Mouse (Mus musculus) C2C12 (cell line): Measurements from ENCODE around the gene Samm50. TPM values are rescaled to one million over a fixed set of nuclear protein-coding genes. Genes with fewer than 3 reads are reported as not detected.
A peak's percentile ranks its signal among the peaks of the same experiment; 100 is the strongest.

Experiments
- H3K27me3 ChIP-seq: one replicate; pipeline ENCODE4 v1.6.1; 2011; ENCODE audit not compliant: control insufficient read depth, insufficient read depth, insufficient read length
- H3K36me3 ChIP-seq: one replicate; pipeline ENCODE4 v1.6.1; 2011; ENCODE audit not compliant: control insufficient read depth, insufficient read depth
- H3K4me3 ChIP-seq: one replicate; pipeline ENCODE4 v1.5.1; 2011; ENCODE audit warnings: mild to moderate bottlenecking, control low read depth; ENCODE audit not compliant: poor library complexity, insufficient read depth, severe bottlenecking
- H3K79me2 ChIP-seq: one replicate; pipeline ENCODE4 v1.6.1; 2011; ENCODE audit not compliant: control insufficient read depth, insufficient read depth
- H3K79me3 ChIP-seq: one replicate; pipeline ENCODE4 v1.6.1; 2011; ENCODE audit warnings: low read depth, control low read depth
- H3ac ChIP-seq: one replicate; pipeline ENCODE3; 2011; ENCODE audit warnings: low read depth; ENCODE audit not compliant: control insufficient read depth, insufficient read length
- CEBPB ChIP-seq: IDR thresholded peaks from one replicate; pipeline ENCODE4 v1.6.1; 2011; ENCODE audit warnings: low read depth, mild to moderate bottlenecking, control low read depth, moderate library complexity
- CTCF ChIP-seq: IDR thresholded peaks from one replicate; pipeline ENCODE4 v1.5.1; 2011; ENCODE audit not compliant: control insufficient read depth, insufficient read depth, insufficient read length
- FOSL1 ChIP-seq: IDR thresholded peaks from one replicate; pipeline ENCODE4 v1.8.0; 2011; ENCODE audit warnings: mild to moderate bottlenecking, low read length; ENCODE audit not compliant: poor library complexity, insufficient read depth, severe bottlenecking
- MAX ChIP-seq: IDR thresholded peaks from one replicate; pipeline ENCODE4 v1.6.1; 2011; ENCODE audit warnings: mild to moderate bottlenecking, control low read depth
- MYOD1 ChIP-seq: IDR thresholded peaks from one replicate; pipeline ENCODE4 v1.6.1; 2011; ENCODE audit warnings: low read depth; ENCODE audit not compliant: control insufficient read depth, insufficient read length
- MYOG ChIP-seq: IDR thresholded peaks from one replicate; pipeline ENCODE4 v1.6.1; 2011; ENCODE audit not compliant: control insufficient read depth, insufficient read length; ENCODE audit errors: extremely low read depth
- USF1 ChIP-seq: IDR thresholded peaks from one replicate; pipeline ENCODE4 v1.6.1; 2011; ENCODE audit warnings: low read depth, mild to moderate bottlenecking, control low read depth, moderate library complexity
- polyA plus RNA-seq: library from polyadenylated mRNA; unstranded; fragments of >200 nt; fragmentation: generic; extraction: Trizol; gene quantifications from one replicate; pipeline ENCODE4 v1.2.1, GENCODE M21; 2012; ENCODE audit warnings: missing spikeins

The Samm50 gene
- polyA plus RNA-seq, 1 experiment: 123 TPM

DNA sequence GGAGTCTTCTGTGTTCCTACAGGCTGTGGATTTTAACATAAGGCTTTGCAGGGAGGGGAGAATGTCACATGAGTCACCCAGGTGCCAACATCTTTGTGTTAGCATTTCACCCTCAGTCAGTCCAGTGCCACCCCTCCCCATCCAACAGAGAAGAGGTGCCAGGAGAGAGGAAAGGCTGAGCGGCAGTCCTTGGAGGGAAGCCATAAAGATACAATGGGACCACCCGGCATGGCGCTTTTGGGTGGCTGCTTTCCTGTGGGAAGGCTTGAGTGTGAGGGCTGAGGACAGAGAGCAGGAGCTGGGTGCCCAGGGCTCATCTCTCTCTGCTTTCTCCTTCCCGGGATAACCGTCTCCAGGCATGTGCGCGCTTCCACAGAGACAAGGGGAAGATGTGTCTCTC is 53.1 kb downstream of the Samm50 start:
- Histone ChIP-seq H3ac (no peak overlapping the region), H3K4me3 (no peak overlapping the region), H3K36me3 (peaks cover 75% of the 10 kb centered on the region), H3K79me2 (peaks cover 100% of the 10 kb centered on the region), H3K79me3 (peaks cover 97% of the 10 kb centered on the region), H3K27me3 (no peaks in the 10 kb centered on the region)
- TF ChIP-seq MAX: no peak
- no peak for TF ChIP-seq MYOG
- TF ChIP-seq MYOD1: no peak
- TF ChIP-seq FOSL1: no peak
- no peak for TF ChIP-seq CTCF
- TF ChIP-seq USF1: no peak
- TF ChIP-seq CEBPB: no peak

DNA sequence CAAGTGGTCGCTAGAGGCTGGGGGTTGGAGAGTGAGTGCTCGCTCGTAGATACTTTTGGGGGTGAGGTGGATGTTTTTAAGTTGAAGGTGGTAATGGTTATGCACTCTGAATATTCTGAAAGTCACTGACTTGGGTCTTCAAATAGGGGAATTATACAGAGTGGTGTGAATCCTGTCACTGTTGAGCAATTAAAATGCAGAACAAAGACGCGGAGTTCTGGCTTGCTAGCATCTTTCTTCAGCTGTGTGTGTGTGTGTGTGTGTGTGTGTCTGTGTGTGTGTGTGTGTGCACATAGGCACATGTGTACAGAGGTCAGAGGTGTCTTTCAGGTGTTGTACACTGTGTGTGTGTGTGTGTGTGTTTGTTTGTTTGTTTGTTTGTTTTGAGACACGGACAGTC is 54.2 kb downstream of the Samm50 start:
- no peak for TF ChIP-seq FOSL1
- Histone ChIP-seq H3K79me3 (peaks cover 97% of the 10 kb centered on the region), H3ac (no peak overlapping the region), H3K4me3 (no peak overlapping the region), H3K79me2 (peaks cover 100% of the 10 kb centered on the region), H3K27me3 (no peaks in the 10 kb centered on the region), H3K36me3 (peaks cover 68% of the 10 kb centered on the region)

DNA sequence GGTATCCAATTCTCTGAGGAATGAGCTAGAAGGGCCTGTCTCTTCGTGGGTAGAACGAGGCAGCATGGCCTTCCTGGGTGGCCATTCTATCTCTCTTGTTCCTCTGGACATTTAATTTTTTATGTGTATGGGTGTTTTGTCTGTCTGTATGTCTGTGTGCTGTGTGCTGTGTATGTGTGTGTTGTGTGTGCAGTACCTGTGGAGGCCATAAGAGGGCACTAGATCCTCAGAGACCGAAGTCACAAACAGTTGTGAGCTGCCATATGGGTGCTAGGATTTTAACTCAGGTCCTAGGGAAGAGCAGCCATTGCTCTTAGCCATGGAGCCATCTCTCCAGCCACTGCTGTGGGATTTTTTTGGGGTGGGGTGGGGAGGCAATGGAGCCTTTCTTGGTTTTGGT is 55.3 kb downstream of the Samm50 start:
- Histone ChIP-seq H3K36me3 (peaks cover 59% of the 10 kb centered on the region), H3K79me3 (peaks cover 98% of the 10 kb centered on the region), H3ac (no peak overlapping the region), H3K4me3 (no peak overlapping the region), H3K79me2 (peaks cover 100% of the 10 kb centered on the region), H3K27me3 (no peaks in the 10 kb centered on the region)
- no peak for TF ChIP-seq FOSL1
- no peak for TF ChIP-seq CEBPB
- no peak for TF ChIP-seq MYOG
- TF ChIP-seq USF1: no peak

DNA sequence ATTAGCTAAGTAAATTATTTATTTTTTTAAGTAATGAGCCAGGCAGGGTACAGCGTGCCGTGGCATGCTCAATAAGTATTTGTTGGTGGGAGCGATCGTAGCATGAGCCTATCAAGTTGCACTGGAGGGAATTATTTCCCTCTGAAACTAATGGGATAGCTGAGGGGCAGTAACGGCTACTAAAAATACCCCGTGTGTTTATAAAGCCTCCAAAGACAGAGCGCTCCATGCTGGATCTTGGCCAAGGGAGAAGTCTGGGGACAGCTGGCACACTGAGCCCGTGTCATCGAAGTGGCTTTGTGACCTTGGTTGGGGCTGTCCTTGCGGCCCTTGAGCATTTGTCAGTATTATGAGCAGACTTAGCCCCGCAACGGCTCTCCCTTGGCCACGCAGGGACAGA is 59.2 kb downstream of the Samm50 start:
- no peak overlapping the region for H3ac ChIP-seq
- no peaks in the 10 kb centered on the region for H3K27me3 ChIP-seq
- no peak for TF ChIP-seq MAX

DNA sequence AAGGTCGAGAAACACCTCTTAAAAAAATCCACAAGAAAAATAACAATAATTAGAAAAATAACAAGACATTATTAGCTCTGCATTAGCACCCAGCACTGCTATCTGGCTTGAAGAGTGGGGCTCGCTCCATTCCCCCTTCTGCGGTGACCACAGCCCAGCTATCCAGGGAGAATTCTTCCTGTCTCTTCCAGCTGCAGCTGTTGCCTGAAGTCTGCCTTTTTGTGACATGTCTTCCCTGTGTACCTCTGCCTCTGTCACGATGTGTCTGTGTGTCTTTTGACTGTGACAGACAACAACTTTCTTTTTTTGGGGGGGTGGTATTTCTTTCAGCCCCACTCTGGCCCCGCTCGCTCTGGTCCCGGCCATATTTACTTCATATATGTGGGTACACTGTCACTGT is 60.6 kb downstream of the Samm50 start:
- peaks cover 100% of the 10 kb centered on the region for H3K79me2 ChIP-seq
- H3K36me3 ChIP-seq: peaks cover 24% of the 10 kb centered on the region
- no peaks in the 10 kb centered on the region for H3K27me3 ChIP-seq
- no peak overlapping the region for H3K4me3 ChIP-seq
- H3K79me3 ChIP-seq: peaks cover 97% of the 10 kb centered on the region
- no peak overlapping the region for H3ac ChIP-seq
- TF ChIP-seq FOSL1 (no peak), USF1 (no peak), CTCF (no peak), MYOG (no peak), MYOD1 (peak; percentile 83), MAX (no peak), CEBPB (no peak)

More for the DNA sequence above, 59.2 kb downstream of the Samm50 start:
- H3K79me3 ChIP-seq: peaks cover 98% of the 10 kb centered on the region
- H3K4me3 ChIP-seq: no peak overlapping the region
- H3K79me2 ChIP-seq: peaks cover 100% of the 10 kb centered on the region
- H3K36me3 ChIP-seq: peaks cover 36% of the 10 kb centered on the region

DNA sequence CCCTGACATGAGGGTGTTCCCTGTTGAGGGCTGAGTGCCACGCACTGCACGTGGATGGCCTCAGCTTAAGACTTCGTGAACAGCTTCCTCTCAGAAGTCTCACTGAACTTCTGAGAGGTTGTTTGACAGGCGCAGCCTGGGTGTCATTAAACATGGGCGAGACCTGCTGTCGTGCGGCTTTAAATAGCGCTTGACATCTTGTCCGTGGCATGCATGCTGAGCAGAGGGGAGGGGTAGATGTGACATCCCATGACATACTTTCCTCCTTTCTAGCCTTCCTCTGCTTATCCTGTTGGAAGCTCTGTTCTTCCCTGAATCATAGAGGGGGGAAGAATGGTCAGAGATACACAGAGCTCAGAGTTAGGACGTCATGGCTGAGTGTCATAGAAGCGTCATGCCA is 61.7 kb downstream of the Samm50 start:
- no peak overlapping the region for H3K4me3 ChIP-seq
- TF ChIP-seq CTCF (no peak), USF1 (no peak), FOSL1 (no peak), MYOD1 (peak; percentile 56), CEBPB (no peak), MAX (no peak)
- peaks cover 25% of the 10 kb centered on the region for H3K36me3 ChIP-seq
- peaks cover 97% of the 10 kb centered on the region for H3K79me3 ChIP-seq
- no peaks in the 10 kb centered on the region for H3K27me3 ChIP-seq
- H3ac ChIP-seq: no peak overlapping the region
- H3K79me2 ChIP-seq: peaks cover 100% of the 10 kb centered on the region
